Mouse (Mus musculus): Measurements from ENCODE around the gene Homer3.
A peak's percentile ranks its signal among the peaks of the same experiment; 100 is the strongest.

Gene Homer3

GRCm38 (mm10) chr8:70282603-70283135 is at the start of gene Homer3:
Homer3 (plus strand) TSS chr8:70282827.
- DNase-seq, result peak; percentile 76

- no peak for DNase-seq
These were observed 49.0 kb upstream of the Homer3 start for GRCm38 (mm10) chr8:70233606-70234005.

- peak; percentile 95 for DNase-seq
These were observed 48.4 kb upstream of the Homer3 start, which contains the start of the genes Sugp2 and Armc6 for GRCm38 (mm10) chr8:70234080-70234780. Sugp2 (plus strand) TSS chr8:70234226. Armc6 (minus strand) TSS chr8:70234466.

GRCm38 (mm10) chr8:70234781-70235128 is 47.9 kb upstream of the Homer3 start:
- DNase-seq, result no peak

- no peak for DNase-seq
These were observed 44.8 kb upstream of the Homer3 start for GRCm38 (mm10) chr8:70237842-70238241.

GRCm38 (mm10) chr8:70240642-70241041 is 42.0 kb upstream of the Homer3 start:
- DNase-seq, result no peak

- no peak for DNase-seq
These were observed 36.0 kb upstream of the Homer3 start for GRCm38 (mm10) chr8:70246622-70247021.

- DNase-seq, result no peak
These were observed 34.8 kb upstream of the Homer3 start for GRCm38 (mm10) chr8:70247841-70248240.

- DNase-seq, result no peak
These were observed 28.0 kb upstream of the Homer3 start for GRCm38 (mm10) chr8:70254628-70255027.

GRCm38 (mm10) chr8:70257456-70257855 is 25.2 kb upstream of the Homer3 start:
- no peak for DNase-seq

GRCm38 (mm10) chr8:70258600-70258999 is 24.0 kb upstream of the Homer3 start:
- no peak for DNase-seq

GRCm38 (mm10) chr8:70259043-70259442 is 23.6 kb upstream of the Homer3 start:
- DNase-seq, result no peak

- no peak for DNase-seq
These were observed 15.0 kb upstream of the Homer3 start for GRCm38 (mm10) chr8:70267674-70268073.

GRCm38 (mm10) chr8:70268311-70268710 is 14.3 kb upstream of the Homer3 start:
- DNase-seq, result no peak

- DNase-seq, result peak; percentile 30
These were observed 13.6 kb upstream of the Homer3 start for GRCm38 (mm10) chr8:70268799-70269565.

GRCm38 (mm10) chr8:70272949-70273348 is 9.7 kb upstream of the Homer3 start:
- DNase-seq, result no peak

GRCm38 (mm10) chr8:70274350-70274749 is 8.3 kb upstream of the Homer3 start:
- DNase-seq, result no peak

GRCm38 (mm10) chr8:70276476-70276875 is 6.2 kb upstream of the Homer3 start:
- no peak for DNase-seq

GRCm38 (mm10) chr8:70278175-70278574 is 4.5 kb upstream of the Homer3 start:
- DNase-seq, result peak; percentile 43

GRCm38 (mm10) chr8:70279266-70279665 is 3.4 kb upstream of the Homer3 start:
- no peak for DNase-seq

- DNase-seq, result no peak
These were observed 1.6 kb upstream of the Homer3 start for GRCm38 (mm10) chr8:70281001-70281400.

- no peak for DNase-seq
These were observed 780 bp downstream of the Homer3 start for GRCm38 (mm10) chr8:70283136-70284077.

- DNase-seq, result no peak
These were observed 1.8 kb downstream of the Homer3 start for GRCm38 (mm10) chr8:70284421-70284820.

All from right cerebral cortex, adult 18-20 months (tissue).